In the genomic region with DNA sequence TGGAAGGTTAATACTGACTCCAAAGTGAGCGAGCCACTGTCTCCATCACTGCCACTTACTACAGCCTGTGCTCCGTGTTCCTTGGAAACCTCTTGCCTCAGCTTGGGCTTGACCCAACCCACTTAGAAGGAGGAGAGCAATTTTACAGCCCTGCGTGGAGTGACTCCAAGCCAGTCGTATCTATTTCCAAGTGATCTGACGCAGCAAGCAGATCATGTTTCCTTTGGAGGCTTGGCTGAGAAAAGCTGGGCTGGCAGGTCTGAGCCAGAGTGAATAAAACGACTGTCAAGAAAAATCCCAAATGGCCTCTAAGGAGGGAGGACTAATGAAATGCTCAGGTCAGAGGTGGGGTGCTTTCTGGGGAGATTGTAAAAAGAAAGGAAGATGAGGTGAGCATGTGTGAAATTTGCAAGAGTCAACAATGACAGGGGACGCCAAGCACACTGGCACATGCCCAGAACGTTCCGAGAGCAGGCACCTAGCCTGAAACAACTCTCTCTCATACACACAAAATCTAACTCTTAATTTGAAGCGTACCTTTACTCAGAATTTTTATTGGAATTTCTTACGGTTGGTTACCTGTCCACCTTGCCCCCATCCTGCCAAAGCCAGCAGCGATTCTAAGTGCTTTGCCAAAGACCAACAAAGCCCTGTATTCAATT, we compare ENCODE assay signal across 8 mouse cellular contexts.
DNase-seq lines count a peak whose midpoint lies in the region; ATAC-seq lines count a peak whose summit lies in the region.

No protein-coding gene starts in this region.

- H3K9ac ChIP-seq in forebrain, embryonic 11.5 days (ENCODE audit: low read length) = no peak overlapping the region

- DNase-seq in cerebellum, postnatal 25 days = peak; percentile 42 to 64
- no peak for DNase-seq in cerebellum, adult 8-10 months
- peak; percentile 47 for DNase-seq in forebrain, embryonic 11.5 days (ENCODE audit: low spot score)
- DNase-seq in heart, postnatal 36 days = peak; percentile 81
- peak; percentile 84 to 89 for DNase-seq in lung, adult 18-20 months
- peak; percentile 90 for DNase-seq in urinary bladder, postnatal 14 days (ENCODE audit: low spot score)
- DNase-seq in layer of hippocampus, adult 9-10 months (ENCODE audit: low spot score) = no peak

- no peaks in the 10 kb centered on the region for H3K36me3 ChIP-seq in forebrain, embryonic 11.5 days (ENCODE audit: control insufficient read depth, insufficient read depth, low read length)

- H3K4me2 ChIP-seq in forebrain, embryonic 11.5 days (ENCODE audit: low read depth, low read length, severe bottlenecking) = no peak overlapping the region

- no peaks in the 10 kb centered on the region for H3K4me1 ChIP-seq in forebrain, embryonic 11.5 days (replicated peaks; ENCODE audit: control insufficient read depth, insufficient read depth, low read length)

- no peaks in the 10 kb centered on the region for H3K9me3 ChIP-seq in forebrain, embryonic 11.5 days (ENCODE audit: control insufficient read depth, low read length)

- 72% methylated on average over 12 of the region's 12 CpGs for WGBS in forebrain, embryonic 11.5 days

- H3K27ac ChIP-seq in forebrain, embryonic 11.5 days (ENCODE audit: low read depth, low read length) = no peak overlapping the region

- H3K27me3 ChIP-seq in forebrain, embryonic 11.5 days (ENCODE audit: control insufficient read depth, insufficient read depth, low read length) = no peaks in the 10 kb centered on the region

- no peak overlapping the region for H3K4me3 ChIP-seq in forebrain, embryonic 11.5 days (ENCODE audit: low read depth, low read length)

- no peak for ATAC-seq in forebrain, embryonic 11.5 days (replicated peaks; ENCODE audit: low FRiP score)
- ATAC-seq in megakaryocyte progenitor cell, adult 5-6 weeks (replicated peaks; ENCODE audit: poor library complexity) = no peak

- intact Hi-C loops in heart, postnatal 36 days (cut with DNase I) = loop anchor here (5.0 kb wide), 2 partner anchors 205 to 275 kb away; no protein-coding TSS in a partner anchor

Comparison
In these comparisons a context has a peak if more than half of its experiments do, and no peak if none do; other contexts are left out.
1. DNase-seq: peak in cerebellum, postnatal 25 days (2 of 2), forebrain, embryonic 11.5 days (single experiment), heart, postnatal 36 days (2 of 2), lung, adult 18-20 months (2 of 2) and urinary bladder, postnatal 14 days (single experiment); none in cerebellum, adult 8-10 months (single experiment) and layer of hippocampus, adult 9-10 months (single experiment).